Mouse (Mus musculus): ENCODE measurements around the gene Insr.

- TF ChIP-seq CTCF (IDR thresholded peaks at IDR 0.05; ENCODE audit: control insufficient read depth, insufficient read depth, low read length) (no peak), POLR2A (IDR thresholded peaks at IDR 0.05; ENCODE audit: borderline replicate concordance, control insufficient read depth, low read depth, low read length) (no peak)
Measured at GRCm38 (mm10) chr8:3266686-3267448, 12.6 kb downstream of the Insr start.

Data from bone marrow, adult 2 months (tissue).